Mouse (Mus musculus) ES-Bruce4 (cell line): ENCODE measurements around the gene Dhrs2. TPM values are rescaled to one million over a fixed set of nuclear protein-coding genes. Genes with fewer than 3 reads are reported as not detected.

Experiments used
- H3K27ac ChIP-seq: 2 replicates; pipeline ENCODE4 v1.5.1; 2012; ENCODE audit warnings: low read length, inconsistent platforms; ENCODE audit not compliant: insufficient read depth
- H3K27me3 ChIP-seq: 2 replicates; pipeline ENCODE4 v1.6.1; 2012; ENCODE audit warnings: mild to moderate bottlenecking, low read length, inconsistent platforms; ENCODE audit not compliant: control insufficient read depth, poor library complexity, insufficient read depth, severe bottlenecking
- H3K36me3 ChIP-seq: 2 replicates; pipeline ENCODE4 v1.6.1; 2012; ENCODE audit warnings: inconsistent platforms, mild to moderate bottlenecking, low read length, moderate library complexity; ENCODE audit not compliant: control insufficient read depth, poor library complexity, insufficient read depth, severe bottlenecking
- H3K4me1 ChIP-seq: one replicate; pipeline ENCODE4 v1.8.1; 2011; ENCODE audit warnings: low read length; ENCODE audit not compliant: control insufficient read depth, insufficient read depth
- H3K4me3 ChIP-seq: 2 replicates; pipeline ENCODE4 v1.5.1; 2011; ENCODE audit warnings: low read depth, mild to moderate bottlenecking, low read length
- H3K9ac ChIP-seq: 2 replicates; pipeline ENCODE4 v1.6.1; 2012; ENCODE audit warnings: low read depth, mild to moderate bottlenecking, inconsistent platforms; ENCODE audit not compliant: poor library complexity, severe bottlenecking
- H3K9me3 ChIP-seq: replicated peaks from 2 replicates; pipeline ENCODE4 v1.6.1; 2012; ENCODE audit warnings: mild to moderate bottlenecking, low read length, inconsistent platforms; ENCODE audit not compliant: control insufficient read depth, poor library complexity, insufficient read depth, severe bottlenecking
- CTCF ChIP-seq: IDR thresholded peaks from one replicate; pipeline ENCODE4 v1.8.1; 2011; ENCODE audit warnings: low read depth, low read length
- EP300 ChIP-seq: IDR thresholded peaks from 2 replicates; pipeline ENCODE4 v1.6.1; 2011; ENCODE audit warnings: low read depth, low read length; ENCODE audit not compliant: insufficient read depth
- POLR2A ChIP-seq: IDR thresholded peaks from one replicate; pipeline ENCODE4 v1.8.1; 2011; ENCODE audit warnings: low read length; ENCODE audit not compliant: insufficient read depth
- polyA plus RNA-seq: library from polyadenylated mRNA; stranded (reverse); fragments of >200 nt; gene quantifications from 2 replicates; pipeline ENCODE4 v1.2.4, GENCODE M21; 2011; ENCODE audit warnings: low read depth; ENCODE audit not compliant: missing spikeins, insufficient read depth, insufficient read length

Gene Dhrs2
- polyA plus RNA-seq, 1 experiment, result not detected

GRCm38 (mm10) chr14:55255443-55255842, 33.6 kb downstream of the Dhrs2 start:
- Histone ChIP-seq H3K9ac (no peak overlapping the region), H3K4me1 (no peaks in the 10 kb centered on the region), H3K36me3 (no peaks in the 10 kb centered on the region), H3K27ac (no peak overlapping the region), H3K9me3 (no peaks in the 10 kb centered on the region; the same call in 1 of the 2 replicates), H3K27me3 (no peaks in the 10 kb centered on the region), H3K4me3 (no peak overlapping the region)
- TF ChIP-seq EP300, result no peak
- no peak for TF ChIP-seq POLR2A
- no peak for TF ChIP-seq CTCF

DNA sequence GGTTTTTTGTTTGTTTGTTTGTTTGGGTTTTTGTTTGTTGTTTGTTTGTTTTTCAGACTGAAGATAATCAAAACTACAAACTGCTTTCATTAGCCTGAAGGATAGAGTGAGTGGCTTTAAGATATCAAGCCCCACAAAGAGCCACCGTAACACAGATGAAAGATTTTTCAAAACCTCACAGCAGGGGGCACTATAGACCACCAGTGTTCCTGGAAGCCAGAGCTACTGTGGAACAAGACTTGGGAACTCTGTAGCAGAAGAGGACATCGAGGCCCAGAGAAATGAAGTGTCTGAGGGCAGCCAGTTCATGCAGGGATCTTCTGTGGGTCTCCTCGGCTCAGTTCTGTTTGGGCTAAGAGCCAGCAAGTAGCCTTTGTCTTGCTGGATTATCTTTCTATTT, 49.4 kb downstream of the Dhrs2 start:
- no peak overlapping the region for H3K27ac ChIP-seq
- H3K4me1 ChIP-seq, result no peaks in the 10 kb centered on the region
- H3K4me3 ChIP-seq, result no peak overlapping the region
- no peaks in the 10 kb centered on the region for H3K9me3 ChIP-seq
- H3K9ac ChIP-seq, result no peak overlapping the region
- no peaks in the 10 kb centered on the region for H3K27me3 ChIP-seq
- TF ChIP-seq EP300 (no peak), CTCF (peak; percentile 15), POLR2A (no peak)
- no peaks in the 10 kb centered on the region for H3K36me3 ChIP-seq

DNA sequence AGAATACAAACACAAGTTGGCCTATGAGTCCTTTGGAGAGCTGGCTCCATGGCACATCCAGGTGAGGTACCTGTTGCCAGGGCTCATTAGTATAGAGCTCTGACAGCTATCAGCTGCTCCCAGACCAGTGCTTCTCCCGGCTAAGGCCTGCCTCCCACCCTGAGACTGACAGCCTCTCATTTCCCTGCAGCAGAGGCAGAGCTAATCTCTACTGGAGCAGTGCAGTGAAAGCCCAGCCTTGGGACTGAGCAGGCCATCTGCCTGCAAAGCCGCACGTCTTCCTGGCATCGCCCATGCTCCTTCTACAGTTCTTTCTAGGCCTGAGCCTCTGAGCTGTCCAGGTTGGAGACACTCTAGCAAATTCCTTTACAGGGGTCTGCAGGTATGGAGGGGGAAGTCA, 51.2 kb downstream of the Dhrs2 start:
- Histone ChIP-seq H3K9ac (no peak overlapping the region), H3K4me3 (no peak overlapping the region), H3K27me3 (no peaks in the 10 kb centered on the region), H3K4me1 (no peaks in the 10 kb centered on the region), H3K9me3 (no peaks in the 10 kb centered on the region), H3K36me3 (no peaks in the 10 kb centered on the region), H3K27ac (no peak overlapping the region)
- no peak for TF ChIP-seq CTCF
- no peak for TF ChIP-seq POLR2A
- no peak for TF ChIP-seq EP300

- H3K9ac ChIP-seq, result no peak overlapping the region
- H3K9me3 ChIP-seq, result no peaks in the 10 kb centered on the region
- H3K36me3 ChIP-seq, result no peaks in the 10 kb centered on the region
- no peak overlapping the region for H3K4me3 ChIP-seq
- H3K27me3 ChIP-seq, result no peaks in the 10 kb centered on the region
- no peak for TF ChIP-seq CTCF
- TF ChIP-seq EP300, result no peak
- no peak for TF ChIP-seq POLR2A
- H3K4me1 ChIP-seq, result no peaks in the 10 kb centered on the region
- H3K27ac ChIP-seq, result no peak overlapping the region
Measured at GRCm38 (mm10) chr14:55274810-55275209, 53.0 kb downstream of the Dhrs2 start.

- TF ChIP-seq CTCF (no peak), POLR2A (no peak)
- Histone ChIP-seq H3K9me3 (no peaks in the 10 kb centered on the region), H3K27ac (no peak overlapping the region), H3K9ac (no peak overlapping the region), H3K4me3 (no peak overlapping the region), H3K27me3 (no peaks in the 10 kb centered on the region), H3K4me1 (no peaks in the 10 kb centered on the region), H3K36me3 (no peaks in the 10 kb centered on the region)
Measured at GRCm38 (mm10) chr14:55279322-55280069, 57.7 kb downstream of the Dhrs2 start.

Other genes with a start within 250 kb of the Dhrs2 start
- not detected in 2 replicates for gene Gm17428, start 245.1 kb upstream of the Dhrs2 start, polyA plus RNA-seq
- gene Myh7, start 227.4 kb upstream of the Dhrs2 start, polyA plus RNA-seq, result 3.1 TPM in 2 replicates
- 52.7 and 55.2 TPM in 2 replicates for gene Ngdn, start 206.6 kb upstream of the Dhrs2 start, polyA plus RNA-seq
- gene Zfhx2, start 129.7 kb upstream of the Dhrs2 start, polyA plus RNA-seq, result 18.1 and 24.6 TPM in 2 replicates
- gene Thtpa, start 127.2 kb upstream of the Dhrs2 start, polyA plus RNA-seq, result 6.9 and 8.6 TPM in 2 replicates
- 20.6 and 23.9 TPM in 2 replicates for gene Ap1g2, start 115.4 kb upstream of the Dhrs2 start, polyA plus RNA-seq
- 3.6 and 4.7 TPM in 2 replicates for gene Jph4, start 105.1 kb upstream of the Dhrs2 start, polyA plus RNA-seq